Mouse (Mus musculus): ENCODE results near the gene A930002H24Rik.

GRCm38 (mm10) chr17:63871773-63872172, 8.2 kb upstream of the A930002H24Rik start:
- TF ChIP-seq CTCF (IDR thresholded peaks at IDR 0.05; ENCODE audit: borderline replicate concordance, control insufficient read depth, extremely low read depth, insufficient read depth, low read length, poor library complexity) (no peak), POLR2A (IDR thresholded peaks at IDR 0.05; ENCODE audit: control insufficient read depth, extremely low read depth, insufficient read depth, low read length, poor library complexity) (no peak)

Data from thymus, adult 2 months (tissue).